Mouse (Mus musculus) kidney, embryonic 16.5 days (tissue): ENCODE measurements around the gene Rbm43. TPM values are rescaled to one million over a fixed set of nuclear protein-coding genes. Genes with fewer than 3 reads are reported as not detected.
"Not testable (repeated sequence)": the region's sequence is repeated elsewhere in the genome, so short reads cannot be mapped to it uniquely, and the experiment has no call there.

ENCODE experiments used
- ATAC-seq: fragments of 200-750 bp; cut with Nextera tagmentation; 2 replicates; pipeline ENCODE4 v1.8.0; 2017; ENCODE audit warnings: moderate TSS enrichment; ENCODE audit not compliant: low FRiP score, low TSS enrichment
- H3K27ac ChIP-seq: fragments of 300-500 bp; sonication (generic); 2 replicates; pipeline ENCODE4 v1.5.1; 2014; ENCODE audit warnings: low read length
- H3K27me3 ChIP-seq: fragments of 300-500 bp; sonication (generic); 2 replicates; pipeline ENCODE4 v1.6.1; 2014; ENCODE audit warnings: low read length, control low read depth, mixed read lengths; ENCODE audit not compliant: insufficient read depth
- H3K36me3 ChIP-seq: fragments of 300-500 bp; sonication (generic); 2 replicates; pipeline ENCODE4 v1.6.1; 2014; ENCODE audit warnings: low read length, control low read depth, mixed read lengths; ENCODE audit not compliant: insufficient read depth
- H3K4me1 ChIP-seq: fragments of 300-500 bp; sonication (generic); 2 replicates; pipeline ENCODE4 v1.6.1; 2014; ENCODE audit warnings: low read length, control low read depth, mixed read lengths; ENCODE audit not compliant: insufficient read depth
- H3K4me2 ChIP-seq: fragments of 300-500 bp; sonication (generic); replicated peaks from 2 replicates; pipeline ENCODE4 v1.6.1; 2014; ENCODE audit warnings: low read depth, low read length
- H3K4me3 ChIP-seq: fragments of 300-500 bp; sonication (generic); 2 replicates; pipeline ENCODE4 v1.5.1; 2014; ENCODE audit warnings: mild to moderate bottlenecking, low read length
- H3K9ac ChIP-seq: fragments of 300-500 bp; sonication (generic); replicated peaks from 2 replicates; pipeline ENCODE4 v1.6.1; 2014; ENCODE audit warnings: low read length
- H3K9me3 ChIP-seq: fragments of 300-500 bp; sonication (generic); 2 replicates; pipeline ENCODE4 v1.6.1; 2016; ENCODE audit warnings: low read length, control low read depth
- WGBS: fragments of 180-500 bp; shearing (Covaris S2); extraction: QIAGEN DNeasy Blood & Tissue Kit; methylation state at CpG from one replicate; pipeline ENCODE4 v1.1.7; 2014; 5-methylcytosine and 5-hydroxymethylcytosine counted together
- polyA plus RNA-seq: library from polyadenylated mRNA; unstranded; fragments of >200 nt; fragmentation: Nextera tagmentation; extraction: Ambion mirVana; gene quantifications from 2 replicates; pipeline ENCODE4 v1.2.1, GENCODE M21; 2015

Gene Rbm43
- polyA plus RNA-seq, 1 experiment from 2014 or later: 14.9 TPM

- 13% methylated on average over 5 of the region's 5 CpGs for WGBS
- Histone ChIP-seq H3K27ac (no peak overlapping the region), H3K4me3 (no peak overlapping the region)
These were observed 19.9 kb downstream of the Rbm43 start for GRCm38 (mm10) chr2:51914944-51915680.

GRCm38 (mm10) chr2:51914532-51914931 is 20.4 kb downstream of the Rbm43 start:
- no peak overlapping the region for H3K27ac ChIP-seq
- ATAC-seq: no peak
- no peak overlapping the region for H3K4me2 ChIP-seq
- H3K9ac ChIP-seq: no peak overlapping the region
- H3K27me3 ChIP-seq: no peaks in the 10 kb centered on the region
- H3K4me3 ChIP-seq: no peak overlapping the region
- peaks cover 23% of the 10 kb centered on the region for H3K4me1 ChIP-seq
- no peaks in the 10 kb centered on the region for H3K36me3 ChIP-seq
- WGBS: 56% methylated on average over 7 of the region's 7 CpGs
- no peaks in the 10 kb centered on the region for H3K9me3 ChIP-seq

More at GRCm38 (mm10) chr2:51914944-51915680, 19.9 kb downstream of the Rbm43 start:
- 0 out of 2 replicates have a peak, but pooled peaks have one; percentile 58 for ATAC-seq
- Histone ChIP-seq H3K4me2 (no peak overlapping the region), H3K4me1 (peaks cover 23% of the 10 kb centered on the region), H3K27me3 (no peaks in the 10 kb centered on the region), H3K36me3 (no peaks in the 10 kb centered on the region), H3K9ac (no peak overlapping the region), H3K9me3 (no peaks in the 10 kb centered on the region)

- H3K4me1 ChIP-seq: peaks cover 23% of the 10 kb centered on the region
- no peak overlapping the region for H3K9ac ChIP-seq
- no peaks in the 10 kb centered on the region for H3K9me3 ChIP-seq
- H3K27me3 ChIP-seq: no peaks in the 10 kb centered on the region
- peak overlapping the region; percentile 34; the same call in 1 of the 2 replicates for H3K4me2 ChIP-seq
- peak; percentile 56; the same call in 1 of the 2 replicates for ATAC-seq
- H3K4me3 ChIP-seq: no peak overlapping the region
- WGBS: 13% methylated on average over 6 of the region's 6 CpGs
- no peaks in the 10 kb centered on the region for H3K36me3 ChIP-seq
- peak overlapping the region; percentile 79 for H3K27ac ChIP-seq
These were observed 22.2 kb downstream of the Rbm43 start for GRCm38 (mm10) chr2:51912740-51913139.

- Histone ChIP-seq H3K27ac (peak overlapping the region; percentile 5; the same call in 1 of the 2 replicates), H3K4me1 (peaks cover 27% of the 10 kb centered on the region), H3K9ac (no peak overlapping the region), H3K36me3 (no peaks in the 10 kb centered on the region), H3K4me3 (no peak overlapping the region), H3K9me3 (no peaks in the 10 kb centered on the region), H3K4me2 (no peak overlapping the region), H3K27me3 (no peaks in the 10 kb centered on the region)
- ATAC-seq: no peak
- 44% methylated on average over 2 of the region's 2 CpGs for WGBS
These were observed 23.1 kb downstream of the Rbm43 start for GRCm38 (mm10) chr2:51911864-51912263.

GRCm38 (mm10) chr2:51907538-51908110 is 27.3 kb downstream of the Rbm43 start:
- H3K9me3 ChIP-seq: no peaks in the 10 kb centered on the region
- 51% methylated on average over 4 of the region's 4 CpGs for WGBS
- H3K27me3 ChIP-seq: no peaks in the 10 kb centered on the region
- H3K9ac ChIP-seq: no peak overlapping the region
- peaks cover 17% of the 10 kb centered on the region for H3K4me1 ChIP-seq
- H3K36me3 ChIP-seq: no peaks in the 10 kb centered on the region
- ATAC-seq: no peak
- H3K27ac ChIP-seq: no peak overlapping the region
- H3K4me3 ChIP-seq: no peak overlapping the region
- no peak overlapping the region for H3K4me2 ChIP-seq

- ATAC-seq: no peak
- WGBS: 50% methylated on average over 8 of the region's 8 CpGs
These were observed 29.3 kb downstream of the Rbm43 start for GRCm38 (mm10) chr2:51905637-51906036.

GRCm38 (mm10) chr2:51892411-51892901 is 42.5 kb downstream of the Rbm43 start:
- Histone ChIP-seq H3K4me2 (no peak overlapping the region), H3K27ac (no peak overlapping the region), H3K27me3 (no peaks in the 10 kb centered on the region), H3K4me1 (no peaks in the 10 kb centered on the region), H3K9me3 (no peaks in the 10 kb centered on the region), H3K9ac (no peak overlapping the region), H3K36me3 (no peaks in the 10 kb centered on the region), H3K4me3 (no peak overlapping the region)
- ATAC-seq: no peak
- 87% methylated on average over 12 of the region's 12 CpGs for WGBS

More at GRCm38 (mm10) chr2:51905637-51906036, 29.3 kb downstream of the Rbm43 start:
- Histone ChIP-seq H3K9ac (no peak overlapping the region), H3K36me3 (no peaks in the 10 kb centered on the region), H3K27ac (no peak overlapping the region), H3K4me3 (no peak overlapping the region), H3K9me3 (no peaks in the 10 kb centered on the region), H3K4me2 (no peak overlapping the region), H3K27me3 (no peaks in the 10 kb centered on the region), H3K4me1 (0 out of 2 replicates have a peak, but pooled peaks cover 4% of the 10 kb centered on the region)

GRCm38 (mm10) chr2:51890961-51891360 is 44.0 kb downstream of the Rbm43 start:
- 76% methylated on average over 4 of the region's 4 CpGs for WGBS
- Histone ChIP-seq H3K9ac (no peak overlapping the region), H3K4me2 (no peak overlapping the region), H3K9me3 (no peaks in the 10 kb centered on the region), H3K4me3 (no peak overlapping the region), H3K27ac (no peak overlapping the region), H3K27me3 (no peaks in the 10 kb centered on the region), H3K36me3 (no peaks in the 10 kb centered on the region), H3K4me1 (no peaks in the 10 kb centered on the region)
- ATAC-seq: no peak

GRCm38 (mm10) chr2:51890139-51890538 is 44.8 kb downstream of the Rbm43 start:
- H3K36me3 ChIP-seq, H3K27ac ChIP-seq, H3K27me3 ChIP-seq, H3K9ac ChIP-seq, H3K4me3 ChIP-seq, H3K4me1 ChIP-seq, H3K9me3 ChIP-seq, H3K4me2 ChIP-seq, ATAC-seq: not testable (repeated sequence)
- WGBS: 96% methylated on average over 8 of the region's 26 CpGs

GRCm38 (mm10) chr2:51880143-51880542 is 54.8 kb downstream of the Rbm43 start:
- 82% methylated on average over 1 of the region's 1 CpGs for WGBS
- no peak overlapping the region for H3K27ac ChIP-seq
- no peak overlapping the region for H3K4me3 ChIP-seq
- no peak for ATAC-seq
- no peak overlapping the region for H3K9ac ChIP-seq
- no peaks in the 10 kb centered on the region for H3K9me3 ChIP-seq
- no peaks in the 10 kb centered on the region for H3K36me3 ChIP-seq
- H3K27me3 ChIP-seq: no peaks in the 10 kb centered on the region
- no peak overlapping the region for H3K4me2 ChIP-seq
- no peaks in the 10 kb centered on the region for H3K4me1 ChIP-seq
